Mouse (Mus musculus) gastrocnemius, postnatal 4 days (tissue): ENCODE measurements around the gene Matn1. TPM values are rescaled to one million over a fixed set of nuclear protein-coding genes. Genes with fewer than 3 reads are reported as not detected.
A peak's percentile ranks its signal among the peaks of the same experiment; 100 is the strongest.

ENCODE experiments used
- DNase-seq, 2 experiments: peaks; one replicate each; pipeline ENCODE4 v3.0.0; 2021 to 2022; ENCODE audit warnings: low spot score in 2 of 2, mixed read lengths in 2 of 2
- total RNA-seq, 2 experiments: library from RNA; stranded (reverse); gene quantifications; 2 replicates each; pipeline ENCODE4 v1.2.3; 2021

The Matn1 gene
- total RNA-seq, 2 experiments from 2014 or later = not detected

DNA sequence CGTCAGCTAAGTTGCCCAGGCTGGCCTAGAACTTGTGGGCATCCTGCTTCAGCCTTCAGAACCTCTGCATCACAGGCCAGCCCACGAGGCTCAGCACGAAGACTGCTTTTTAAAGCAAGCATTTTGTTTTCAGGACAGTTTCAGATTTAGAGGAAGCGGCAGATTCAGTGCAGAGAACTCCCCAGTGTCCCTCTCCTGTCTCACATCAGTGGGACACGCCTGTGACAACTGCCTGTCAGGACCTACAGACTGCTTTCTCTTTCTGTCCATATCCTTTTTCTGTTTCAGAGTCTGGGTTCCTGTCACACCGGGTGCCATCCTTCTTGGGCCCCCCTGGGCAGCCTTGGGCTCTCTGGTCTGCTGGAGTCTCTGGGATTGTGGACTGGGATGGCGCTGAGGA, 27.5 kb upstream of the Matn1 start:
- DNase-seq = no peak

- no peak for DNase-seq
Measured at GRCm38 (mm10) chr4:130917564-130917963, 26.6 kb upstream of the Matn1 start.

DNA sequence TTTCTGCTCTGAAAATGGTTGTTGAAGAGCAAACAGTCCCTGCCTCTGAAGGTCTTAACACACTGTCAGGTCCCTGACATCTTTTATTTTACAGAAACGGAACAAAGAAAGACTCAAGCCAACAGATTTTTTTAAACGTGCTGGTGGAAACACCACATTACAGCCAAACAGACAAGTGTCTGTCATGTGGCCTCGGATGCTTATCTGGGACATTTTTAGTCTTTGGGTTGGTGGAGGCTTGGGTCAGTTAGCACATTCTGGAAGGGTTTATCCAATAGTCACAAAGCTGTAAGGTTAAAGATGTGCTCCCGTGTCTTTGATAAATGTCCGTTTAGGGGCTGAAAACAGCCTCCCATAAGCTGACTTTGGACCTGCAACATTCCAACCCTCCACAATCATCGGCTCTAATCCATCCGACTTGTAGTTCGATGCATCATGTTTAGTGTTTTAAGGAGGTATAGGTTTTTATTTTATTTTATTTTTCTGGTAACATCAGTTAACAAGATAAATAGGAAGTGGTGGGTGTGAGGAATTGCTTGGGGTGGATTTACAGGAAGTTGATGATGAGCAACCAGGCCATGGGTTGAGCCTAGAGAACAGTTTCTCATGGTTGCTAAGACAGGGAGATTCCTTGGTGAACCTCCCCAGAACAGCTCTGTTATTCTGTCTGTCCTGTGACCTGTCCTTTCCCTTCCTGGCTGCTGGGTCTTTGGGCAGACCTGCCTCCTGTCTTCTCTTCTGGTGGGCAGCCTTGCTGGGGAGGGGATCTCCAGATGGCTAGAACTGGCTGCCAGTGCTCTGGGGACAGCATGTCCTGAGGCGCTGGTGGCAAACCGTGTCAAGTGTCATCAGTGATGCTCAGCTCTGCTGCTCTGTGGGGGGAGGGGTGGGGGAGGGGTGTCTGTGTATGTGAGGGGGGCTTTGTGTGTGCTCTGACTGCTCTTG, 25.1 kb upstream of the Matn1 start:
- no peak for DNase-seq

DNA sequence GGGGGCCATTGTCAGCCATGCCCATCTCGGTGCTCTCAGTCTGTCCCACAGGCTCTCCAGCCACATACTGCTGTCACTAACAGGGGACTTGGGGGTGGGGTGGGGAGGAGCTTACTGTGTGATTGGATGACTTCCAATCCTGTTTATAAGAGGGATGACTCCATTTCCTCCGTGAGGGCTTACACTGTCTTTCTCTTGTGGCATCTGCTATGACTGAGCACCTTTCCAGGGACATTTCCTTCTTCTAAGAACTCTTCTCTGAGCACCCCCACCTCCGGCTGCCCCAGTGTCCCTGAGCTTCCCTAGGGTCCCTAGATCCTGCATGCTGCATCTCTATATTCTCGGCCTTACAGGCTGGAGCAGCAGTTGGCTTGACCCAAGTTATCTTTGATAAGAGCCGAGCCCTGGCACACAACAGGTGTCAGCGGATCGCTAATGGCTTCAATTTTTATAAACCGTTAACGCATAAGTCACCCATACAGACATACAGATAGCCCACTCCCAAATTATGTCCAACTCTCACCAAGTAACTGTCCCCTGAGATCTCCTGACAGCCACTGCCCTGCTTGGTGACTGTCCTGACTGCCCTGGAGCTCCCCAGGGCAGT, 24.3 kb upstream of the Matn1 start:
- DNase-seq = no peak

GRCm38 (mm10) chr4:130920951-130921693, 23.1 kb upstream of the Matn1 start:
- DNase-seq = no peak

DNA sequence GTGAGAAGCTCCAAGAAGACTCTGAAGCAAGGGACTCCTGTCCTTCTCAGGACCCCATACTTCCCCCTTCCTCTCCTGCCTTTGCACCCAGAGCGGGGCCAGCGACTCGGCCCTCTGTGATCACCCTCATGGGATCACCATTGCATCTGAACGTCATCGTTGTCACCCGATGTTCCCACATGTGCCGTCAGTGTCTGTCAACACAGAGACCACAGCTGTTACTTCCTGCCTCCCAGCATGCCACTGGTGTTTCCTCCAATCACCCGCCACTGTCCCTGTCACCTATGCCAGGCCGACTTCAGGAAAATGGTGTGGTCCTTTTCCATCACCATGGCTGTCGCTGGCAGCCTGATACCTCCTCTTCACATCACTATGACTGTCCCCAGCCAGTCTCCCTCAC, 22.2 kb upstream of the Matn1 start:
- no peak for DNase-seq

DNA sequence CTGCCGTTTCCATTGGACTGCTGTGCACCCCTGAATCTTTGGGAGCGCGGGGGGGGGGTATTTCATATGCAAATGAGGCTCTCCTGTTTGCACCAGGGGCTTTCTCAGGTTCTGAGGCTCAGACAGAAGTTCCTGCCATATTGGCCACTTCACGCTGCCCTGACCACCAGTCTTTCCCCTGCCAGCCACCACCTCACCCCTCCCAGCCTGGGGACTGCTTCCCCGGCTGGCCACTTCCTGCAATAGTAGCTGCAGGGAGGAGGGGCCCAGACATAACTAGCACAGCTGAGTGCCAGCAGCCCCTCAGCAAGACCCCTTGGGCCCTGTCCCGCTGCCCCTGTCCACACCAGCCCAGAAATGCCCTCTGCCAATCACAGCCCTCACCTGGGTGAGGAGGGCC, 17.9 kb upstream of the Matn1 start:
- DNase-seq = no peak

GRCm38 (mm10) chr4:130927821-130928220, 16.4 kb upstream of the Matn1 start:
- DNase-seq = no peak

- DNase-seq = no peak
Measured at GRCm38 (mm10) chr4:130942644-130943043, 1.5 kb upstream of the Matn1 start.

DNA sequence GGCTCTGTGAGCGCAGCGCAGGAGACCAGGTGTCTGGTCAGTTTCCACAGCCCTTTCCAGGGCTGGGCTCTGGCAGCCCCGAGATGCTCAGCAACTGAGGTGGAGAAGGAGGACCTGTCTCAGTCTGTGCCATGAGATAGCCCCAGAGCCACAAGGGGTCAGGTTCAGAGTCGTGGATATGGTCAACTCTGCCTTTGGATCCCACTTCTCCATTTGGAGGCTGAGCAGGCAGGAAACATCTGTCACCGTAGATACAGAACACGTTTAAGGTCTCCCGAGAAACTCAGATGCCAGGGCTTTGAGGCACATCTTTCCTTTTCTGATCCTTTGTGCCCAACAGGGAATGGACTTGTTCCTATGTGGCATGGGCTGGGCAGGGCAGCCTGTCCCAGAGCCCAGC, 594 bp downstream of the Matn1 start:
- no peak for DNase-seq

- no peak for DNase-seq
Measured at GRCm38 (mm10) chr4:130947094-130947647, 3.0 kb downstream of the Matn1 start.

DNA sequence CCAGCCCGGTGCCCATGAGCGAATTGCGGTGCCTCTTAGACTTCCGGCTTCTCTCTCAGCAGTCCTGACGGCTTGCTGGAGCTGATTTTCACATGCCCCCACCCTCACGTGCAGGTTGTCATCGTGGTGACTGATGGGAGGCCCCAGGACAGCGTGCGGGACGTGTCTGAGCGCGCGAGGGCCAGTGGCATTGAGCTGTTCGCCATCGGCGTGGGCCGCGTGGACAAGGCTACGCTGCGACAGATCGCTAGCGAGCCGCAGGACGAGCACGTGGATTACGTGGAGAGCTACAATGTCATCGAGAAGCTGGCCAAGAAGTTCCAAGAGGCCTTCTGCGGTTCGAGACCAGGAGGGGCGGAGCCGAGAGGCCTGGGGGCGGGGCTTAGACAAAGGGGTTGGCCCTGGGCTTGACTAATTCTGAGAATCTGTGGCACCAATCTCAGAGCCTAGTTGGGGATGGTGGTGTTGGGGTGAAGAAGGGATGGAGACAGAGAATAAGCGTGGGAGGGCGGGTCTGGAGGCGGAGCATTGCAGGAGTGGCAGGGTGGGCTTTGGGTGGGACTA, 5.7 kb downstream of the Matn1 start:
- no peak for DNase-seq

- no peak for DNase-seq
Measured at GRCm38 (mm10) chr4:130952531-130952930, 8.3 kb downstream of the Matn1 start.

DNA sequence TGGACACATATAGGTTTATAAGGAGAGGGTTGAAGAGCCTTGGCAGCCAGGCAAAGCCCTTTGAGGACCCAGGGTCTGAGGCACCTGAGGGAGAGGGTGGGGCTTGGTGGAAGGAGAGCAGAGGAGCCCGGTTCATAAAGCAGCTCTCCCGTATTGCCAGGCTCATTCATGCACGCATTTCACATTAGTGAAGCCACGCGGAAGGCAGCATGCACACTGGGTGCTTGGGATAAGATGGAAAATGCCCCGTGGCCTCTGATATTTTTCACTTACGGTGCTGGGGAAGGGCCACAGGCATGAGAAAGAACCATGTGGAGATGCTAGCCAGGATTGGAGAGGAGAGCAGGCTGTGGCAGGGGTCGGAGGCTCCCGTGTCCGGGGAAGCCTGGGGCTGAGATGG, 13.0 kb downstream of the Matn1 start:
- no peak for DNase-seq

GRCm38 (mm10) chr4:130958812-130959211, 14.6 kb downstream of the Matn1 start:
- DNase-seq = no peak

DNA sequence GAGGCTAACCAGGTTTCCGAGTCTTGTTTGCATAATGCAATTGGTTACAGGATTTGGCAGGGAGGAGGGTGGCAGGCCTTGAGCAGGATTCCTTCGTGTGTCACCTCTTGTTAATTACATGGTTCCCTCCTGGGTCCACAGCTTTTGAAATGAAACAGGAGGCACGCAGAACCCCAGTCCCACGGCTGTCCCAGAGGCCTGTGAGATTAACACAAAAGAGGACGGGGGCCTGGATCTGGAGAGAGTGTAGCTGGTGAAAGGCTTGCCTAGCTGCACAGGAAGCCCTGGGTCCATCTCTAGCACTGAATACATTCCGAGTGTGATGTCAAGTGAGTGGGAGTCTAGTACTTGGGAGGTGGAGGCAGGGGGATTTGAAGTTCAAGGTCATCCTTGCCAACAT, 15.5 kb downstream of the Matn1 start:
- DNase-seq = no peak

DNA sequence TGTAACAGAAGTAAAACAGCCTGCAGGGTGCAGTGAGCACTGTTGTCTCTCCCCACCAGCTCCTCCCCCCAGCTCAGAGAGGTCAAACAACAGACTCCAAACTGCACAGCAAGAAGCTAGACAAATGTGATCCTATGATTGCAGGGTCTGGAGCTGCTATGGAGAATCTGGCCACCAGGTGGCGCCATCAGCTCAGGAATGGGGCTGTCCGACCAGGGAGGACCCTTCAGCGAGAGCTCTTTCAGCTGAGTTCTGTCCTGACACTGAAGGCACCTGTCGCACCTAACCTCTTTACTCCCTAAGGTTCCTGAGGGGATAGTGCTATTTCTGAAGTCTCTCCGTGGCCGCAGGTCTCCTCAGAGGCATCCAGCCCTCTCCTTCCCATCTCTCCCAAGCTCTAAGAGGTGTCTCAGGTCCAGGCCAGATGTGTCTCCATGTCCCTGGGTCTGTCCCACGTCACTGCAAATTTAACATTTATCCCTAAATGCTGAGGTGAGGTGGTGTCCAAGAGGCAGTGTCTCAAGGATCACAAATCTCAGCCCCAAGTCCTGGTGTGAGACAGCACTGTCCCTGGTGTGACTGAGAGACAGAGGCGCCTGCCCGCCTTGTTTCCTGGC, 16.0 kb downstream of the Matn1 start:
- peak; percentile 76 to 80 for DNase-seq

DNA sequence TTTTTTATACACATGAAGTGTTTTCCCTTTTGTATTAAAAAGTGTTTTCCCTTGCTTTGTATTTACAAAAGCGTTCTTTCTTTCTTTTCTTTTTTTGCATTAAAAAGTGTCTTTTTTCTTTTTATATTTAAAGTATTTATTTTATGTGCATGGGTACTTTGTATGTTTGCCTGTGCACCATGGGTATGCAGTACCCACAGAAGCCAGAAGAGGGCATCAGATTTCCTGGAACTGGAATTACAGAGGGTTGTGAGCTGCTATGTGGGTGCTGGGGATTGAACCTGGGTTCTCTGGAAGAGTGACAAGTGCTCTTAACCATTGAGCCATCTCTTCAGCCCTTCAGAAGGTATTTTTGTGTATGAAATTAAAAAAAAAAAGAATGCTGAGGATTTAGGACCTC, 27.1 kb downstream of the Matn1 start:
- DNase-seq = no peak

DNA sequence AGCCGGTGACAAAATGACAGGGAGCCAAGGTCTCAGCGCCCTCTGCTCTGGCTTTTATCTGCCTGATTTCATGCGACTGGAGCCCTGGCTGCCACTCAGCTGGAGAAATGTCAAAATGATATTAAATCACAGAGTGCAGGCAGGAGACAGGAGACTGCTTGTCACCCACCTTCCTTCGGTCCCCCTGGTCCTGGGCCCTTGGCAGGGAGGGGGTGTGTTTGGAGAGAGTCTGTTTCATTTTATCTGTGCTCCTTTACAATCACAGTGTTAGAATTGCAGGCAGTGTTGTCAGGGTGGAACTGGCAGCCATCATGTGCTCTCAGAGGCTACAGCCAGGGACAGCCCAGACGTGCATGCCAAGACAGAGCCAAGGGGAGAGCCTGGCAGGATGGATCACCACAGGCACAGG, 28.2 kb downstream of the Matn1 start:
- DNase-seq = no peak

- DNase-seq = no peak
Measured at GRCm38 (mm10) chr4:130973332-130974263, 29.4 kb downstream of the Matn1 start.
